Mouse (Mus musculus) hindlimb bud, embryonic 11.5 days (tissue): ENCODE measurements around the gene Trappc10.
A peak's percentile ranks its signal among the peaks of the same experiment; 100 is the strongest.
"Not testable (repeated sequence)": the region's sequence is repeated elsewhere in the genome, so short reads cannot be mapped to it uniquely, and the experiment has no call there.

Experiments used
- DNase-seq: peaks from one replicate; pipeline ENCODE4 v3.0.0-alpha.2; 2012; ENCODE audit warnings: low read depth, low spot score; ENCODE audit errors: extremely low spot score

Gene Trappc10

GRCm38 (mm10) chr10:78214371-78214770 lies 30.1 kb downstream of the Trappc10 start:
- DNase-seq: no peak

GRCm38 (mm10) chr10:78211311-78211710 lies 33.1 kb downstream of the Trappc10 start:
- no peak for DNase-seq

- no peak for DNase-seq
Observed at GRCm38 (mm10) chr10:78201182-78201581, 43.3 kb downstream of the Trappc10 start.

- no peak for DNase-seq
Observed at GRCm38 (mm10) chr10:78192933-78193332, 51.5 kb downstream of the Trappc10 start.

- not testable (repeated sequence) for DNase-seq
Observed at GRCm38 (mm10) chr10:78186076-78186475, 58.4 kb downstream of the Trappc10 start.

- no peak for DNase-seq
Observed at GRCm38 (mm10) chr10:78185381-78185725, 59.1 kb downstream of the Trappc10 start.

GRCm38 (mm10) chr10:78184531-78185380 lies 59.7 kb downstream of the Trappc10 start, which contains the start of gene Pwp2:
Pwp2 (minus strand) TSS chr10:78185149.
- DNase-seq: peak; percentile 69

GRCm38 (mm10) chr10:78183577-78183976 lies 60.9 kb downstream of the Trappc10 start:
- no peak for DNase-seq

GRCm38 (mm10) chr10:78182321-78182720 lies 62.1 kb downstream of the Trappc10 start:
- no peak for DNase-seq

- DNase-seq: no peak
Observed at GRCm38 (mm10) chr10:78174474-78174873, 70.0 kb downstream of the Trappc10 start.

GRCm38 (mm10) chr10:78171581-78171980 lies 72.9 kb downstream of the Trappc10 start:
- no peak for DNase-seq

- no peak for DNase-seq
Observed at GRCm38 (mm10) chr10:78171057-78171456, 73.4 kb downstream of the Trappc10 start.

GRCm38 (mm10) chr10:78170445-78170844 lies 74.0 kb downstream of the Trappc10 start:
- DNase-seq: no peak

- peak; percentile 89 for DNase-seq
Observed at GRCm38 (mm10) chr10:78169281-78170042, 75.0 kb downstream of the Trappc10 start, which contains the start of gene D10Jhu81e. D10Jhu81e (minus strand) TSS chr10:78169782.

GRCm38 (mm10) chr10:78168792-78169191 lies 75.6 kb downstream of the Trappc10 start:
- DNase-seq: no peak

GRCm38 (mm10) chr10:78167775-78168174 lies 76.7 kb downstream of the Trappc10 start:
- no peak for DNase-seq

GRCm38 (mm10) chr10:78167333-78167732 lies 77.1 kb downstream of the Trappc10 start:
- DNase-seq: no peak

- DNase-seq: no peak
Observed at GRCm38 (mm10) chr10:78165256-78166005, 79.0 kb downstream of the Trappc10 start.

- no peak for DNase-seq
Observed at GRCm38 (mm10) chr10:78164786-78165185, 79.7 kb downstream of the Trappc10 start.

- DNase-seq: no peak
Observed at GRCm38 (mm10) chr10:78163923-78164322, 80.5 kb downstream of the Trappc10 start.

GRCm38 (mm10) chr10:78163241-78163640 lies 81.2 kb downstream of the Trappc10 start:
- DNase-seq: no peak
